Mouse (Mus musculus) kidney, adult 2 months (tissue): ENCODE data around the gene Olfr1357.

ENCODE experiments used
- CTCF ChIP-seq: fragments of 200-500 bp; conservative IDR thresholded peaks from 2 replicates; pipeline ENCODE4 v1.5.1; 2011; ENCODE audit warnings: low read depth, mild to moderate bottlenecking, control low read depth, low read length, moderate library complexity, mixed read lengths; ENCODE audit not compliant: insufficient read depth, insufficient read length
- POLR2A ChIP-seq: fragments of 200-500 bp; IDR thresholded peaks from one replicate; pipeline ENCODE4 v1.6.1; 2011; ENCODE audit warnings: low read depth, low read length, control low read depth

GRCm38 (mm10) chr10:78589901-78590300 is 28.0 kb downstream of the Olfr1357 start:
- TF ChIP-seq CTCF (no peak), POLR2A (no peak)
